Mouse (Mus musculus): ENCODE results near the gene Celsr2. TPM values are rescaled to one million over a fixed set of nuclear protein-coding genes. Genes with fewer than 3 reads are reported as not detected.

Gene Celsr2
- polyA plus RNA-seq, 1 experiment from 2014 or later: 4.9 TPM

DNA sequence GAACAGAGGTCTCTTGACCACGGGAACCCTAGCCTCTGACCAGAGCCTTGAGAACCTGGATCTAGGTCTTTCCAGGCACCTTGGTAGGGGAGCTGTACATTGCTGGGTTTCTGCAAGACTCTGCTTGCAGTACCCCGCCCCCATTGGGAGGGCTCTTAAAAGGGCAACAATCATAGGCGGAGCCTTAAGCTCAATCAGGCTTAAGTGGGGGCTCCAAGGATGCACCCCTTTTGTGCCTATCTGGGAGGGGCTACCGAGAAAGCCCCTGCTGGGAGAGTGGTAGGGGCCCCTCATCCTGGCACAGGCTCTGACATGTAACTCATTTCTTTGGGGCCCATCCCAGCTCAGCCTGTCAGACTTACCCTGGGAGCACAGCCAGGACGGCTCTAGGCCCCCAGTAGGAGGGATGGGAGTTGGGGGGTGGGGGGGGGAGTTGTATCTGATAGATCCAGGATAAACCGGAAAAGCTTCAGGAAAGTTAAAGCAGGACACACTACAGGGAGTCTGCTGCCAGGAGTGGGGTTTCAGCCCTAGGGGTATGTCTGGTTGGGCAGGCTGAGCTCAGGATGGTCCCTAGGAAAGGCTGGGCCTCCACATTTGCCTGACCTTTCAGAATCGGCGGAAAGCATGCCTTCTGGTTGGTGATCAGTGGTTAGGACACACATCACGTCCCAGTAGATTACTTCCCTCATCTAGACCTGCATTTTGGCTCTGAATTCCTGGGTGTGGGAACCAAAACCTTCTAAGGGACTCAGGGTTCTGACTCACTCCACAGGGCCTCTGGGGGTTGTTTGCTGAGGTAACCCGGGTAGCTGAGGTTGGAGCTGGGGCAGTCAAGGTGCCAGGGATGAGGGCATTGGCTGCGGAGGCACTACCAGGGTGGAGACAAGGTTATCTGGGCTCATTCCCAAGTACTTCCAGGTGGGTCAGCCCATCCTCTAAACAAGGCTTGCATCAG lies 8.8 kb upstream of the Celsr2 start:
- no peak overlapping the region for H3K4me2 ChIP-seq (ENCODE audit: low read depth, severe bottlenecking)
- 18% methylated on average over 11 of the region's 11 CpGs for WGBS
- peaks cover 20% of the 10 kb centered on the region for H3K36me3 ChIP-seq (ENCODE audit: control insufficient read depth, insufficient read depth, low read length)
- no peak overlapping the region for H3K9ac ChIP-seq (ENCODE audit: low read length)
- peak; percentile 59; the same call in 1 of the 2 replicates for ATAC-seq (ENCODE audit: insufficient number of reproducible peaks, low FRiP score, low TSS enrichment, low read depth)
- H3K27me3 ChIP-seq (ENCODE audit: control insufficient read depth, insufficient read depth, low read length): no peaks in the 10 kb centered on the region
- H3K27ac ChIP-seq (replicated peaks; ENCODE audit: low read depth, low read length): no peak overlapping the region
- DNase-seq (ENCODE audit: low spot score): peak; percentile 59
- H3K4me1 ChIP-seq (ENCODE audit: control insufficient read depth, insufficient read depth, low read length): peaks cover 7% of the 10 kb centered on the region
- H3K9me3 ChIP-seq (ENCODE audit: control insufficient read depth, low read length): no peaks in the 10 kb centered on the region
- H3K4me3 ChIP-seq (ENCODE audit: low read depth, low read length): no peak overlapping the region

DNA sequence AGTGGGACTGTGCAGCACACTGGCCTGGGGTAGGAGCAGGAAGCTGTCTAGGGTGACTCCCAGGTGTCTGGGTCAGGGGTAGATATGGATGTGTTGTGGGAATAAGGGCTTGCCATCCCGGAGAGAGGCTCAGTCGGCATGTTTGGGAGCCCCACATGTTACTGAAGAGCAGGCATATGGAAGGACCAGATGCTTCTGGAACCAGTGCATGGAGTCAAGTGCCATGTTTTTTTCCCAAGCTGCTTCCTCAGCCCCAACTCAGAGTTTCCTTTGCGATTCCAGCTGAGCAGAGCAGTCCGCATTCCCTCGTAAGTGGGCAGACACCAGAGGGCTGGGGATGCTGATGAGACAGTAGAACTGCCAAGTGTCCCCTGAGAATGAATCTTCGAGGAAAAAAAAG lies 7.7 kb upstream of the Celsr2 start:
- no peak for DNase-seq (ENCODE audit: low spot score)
- Histone ChIP-seq H3K27me3 (ENCODE audit: control insufficient read depth, insufficient read depth, low read length) (no peaks in the 10 kb centered on the region), H3K9me3 (ENCODE audit: control insufficient read depth, low read length) (no peaks in the 10 kb centered on the region), H3K27ac (replicated peaks; ENCODE audit: low read depth, low read length) (no peak overlapping the region), H3K4me1 (ENCODE audit: control insufficient read depth, insufficient read depth, low read length) (peaks cover 7% of the 10 kb centered on the region), H3K36me3 (ENCODE audit: control insufficient read depth, insufficient read depth, low read length) (peaks cover 11% of the 10 kb centered on the region), H3K4me3 (ENCODE audit: low read depth, low read length) (no peak overlapping the region), H3K4me2 (ENCODE audit: low read depth, severe bottlenecking) (no peak overlapping the region), H3K9ac (ENCODE audit: low read length) (no peak overlapping the region)
- no peak for ATAC-seq (ENCODE audit: insufficient number of reproducible peaks, low FRiP score, low TSS enrichment, low read depth)
- whole genome bisulfite sequencing: 54% methylated on average over 6 of the region's 6 CpGs

GRCm38 (mm10) chr3:108415831-108416223 lies 475 bp upstream of the Celsr2 start:
- H3K9me3 ChIP-seq (ENCODE audit: control insufficient read depth, low read length): no peaks in the 10 kb centered on the region
- WGBS: under 1% methylated on average over 48 of the region's 48 CpGs

GRCm38 (mm10) chr3:108413634-108414360 lies 1.6 kb downstream of the Celsr2 start:
- DNase-seq (ENCODE audit: low spot score) (no peak), ATAC-seq (ENCODE audit: insufficient number of reproducible peaks, low FRiP score, low TSS enrichment, low read depth) (no peak)
- 0 out of 2 replicates have a peak, but pooled peaks cover 3% of the 10 kb centered on the region for H3K4me1 ChIP-seq (ENCODE audit: control insufficient read depth, insufficient read depth, low read length)
- no peak overlapping the region for H3K27ac ChIP-seq (replicated peaks; ENCODE audit: low read depth, low read length)
- H3K9ac ChIP-seq (ENCODE audit: low read length): no peak overlapping the region
- H3K4me2 ChIP-seq (ENCODE audit: low read depth, severe bottlenecking): no peak overlapping the region
- peaks cover 3% of the 10 kb centered on the region; the same call in 1 of the 2 replicates for H3K36me3 ChIP-seq (ENCODE audit: control insufficient read depth, insufficient read depth, low read length)
- H3K4me3 ChIP-seq (ENCODE audit: low read depth, low read length): no peak overlapping the region
- WGBS: 96% methylated on average over 35 of the region's 35 CpGs
- no peaks in the 10 kb centered on the region for H3K9me3 ChIP-seq (ENCODE audit: control insufficient read depth, low read length)
- H3K27me3 ChIP-seq (ENCODE audit: control insufficient read depth, insufficient read depth, low read length): peaks cover 6% of the 10 kb centered on the region

More at GRCm38 (mm10) chr3:108415831-108416223, 475 bp upstream of the Celsr2 start:
- peak; percentile 59; the same call in 1 of the 2 replicates for ATAC-seq (ENCODE audit: insufficient number of reproducible peaks, low FRiP score, low TSS enrichment, low read depth)
- Histone ChIP-seq H3K27me3 (ENCODE audit: control insufficient read depth, insufficient read depth, low read length) (peaks cover 6% of the 10 kb centered on the region), H3K36me3 (ENCODE audit: control insufficient read depth, insufficient read depth, low read length) (peaks cover 3% of the 10 kb centered on the region; the same call in 1 of the 2 replicates), H3K9ac (ENCODE audit: low read length) (peak overlapping the region; percentile 65), H3K27ac (replicated peaks; ENCODE audit: low read depth, low read length) (no peak overlapping the region), H3K4me2 (ENCODE audit: low read depth, severe bottlenecking) (peak overlapping the region; percentile 99), H3K4me1 (ENCODE audit: control insufficient read depth, insufficient read depth, low read length) (0 out of 2 replicates have a peak, but pooled peaks cover 3% of the 10 kb centered on the region), H3K4me3 (ENCODE audit: low read depth, low read length) (peak overlapping the region; percentile 71)
- DNase-seq (ENCODE audit: low spot score): peak; percentile 88

DNA sequence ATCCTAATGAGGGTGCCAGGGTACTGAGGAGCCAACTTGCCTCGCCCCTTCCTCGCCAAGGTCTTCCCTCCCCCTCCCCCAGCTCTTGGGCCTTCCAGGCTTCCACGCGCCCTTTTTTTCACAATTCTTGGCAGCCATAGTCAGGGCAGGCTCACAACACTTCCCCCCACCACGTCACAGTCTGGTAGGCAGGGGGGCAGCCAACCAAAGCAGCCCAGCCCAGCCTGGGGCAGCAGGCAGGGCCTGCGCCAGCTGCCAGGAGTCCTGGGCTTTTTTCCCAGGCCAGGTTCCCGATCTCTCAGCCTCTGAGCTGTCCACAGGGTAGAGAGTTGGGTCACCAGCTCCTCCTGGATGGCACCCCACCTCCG lies 3.6 kb downstream of the Celsr2 start:
- DNase-seq (ENCODE audit: low spot score) (no peak), ATAC-seq (ENCODE audit: insufficient number of reproducible peaks, low FRiP score, low TSS enrichment, low read depth) (no peak)
- Histone ChIP-seq H3K27ac (replicated peaks; ENCODE audit: low read depth, low read length) (no peak overlapping the region), H3K4me2 (ENCODE audit: low read depth, severe bottlenecking) (no peak overlapping the region), H3K36me3 (ENCODE audit: control insufficient read depth, insufficient read depth, low read length) (peaks cover 3% of the 10 kb centered on the region; the same call in 1 of the 2 replicates), H3K9me3 (ENCODE audit: control insufficient read depth, low read length) (no peaks in the 10 kb centered on the region), H3K9ac (ENCODE audit: low read length) (no peak overlapping the region), H3K4me3 (ENCODE audit: low read depth, low read length) (no peak overlapping the region), H3K4me1 (ENCODE audit: control insufficient read depth, insufficient read depth, low read length) (0 out of 2 replicates have a peak, but pooled peaks cover 3% of the 10 kb centered on the region), H3K27me3 (ENCODE audit: control insufficient read depth, insufficient read depth, low read length) (peaks cover 6% of the 10 kb centered on the region)
- WGBS: 82% methylated on average over 8 of the region's 8 CpGs

DNA sequence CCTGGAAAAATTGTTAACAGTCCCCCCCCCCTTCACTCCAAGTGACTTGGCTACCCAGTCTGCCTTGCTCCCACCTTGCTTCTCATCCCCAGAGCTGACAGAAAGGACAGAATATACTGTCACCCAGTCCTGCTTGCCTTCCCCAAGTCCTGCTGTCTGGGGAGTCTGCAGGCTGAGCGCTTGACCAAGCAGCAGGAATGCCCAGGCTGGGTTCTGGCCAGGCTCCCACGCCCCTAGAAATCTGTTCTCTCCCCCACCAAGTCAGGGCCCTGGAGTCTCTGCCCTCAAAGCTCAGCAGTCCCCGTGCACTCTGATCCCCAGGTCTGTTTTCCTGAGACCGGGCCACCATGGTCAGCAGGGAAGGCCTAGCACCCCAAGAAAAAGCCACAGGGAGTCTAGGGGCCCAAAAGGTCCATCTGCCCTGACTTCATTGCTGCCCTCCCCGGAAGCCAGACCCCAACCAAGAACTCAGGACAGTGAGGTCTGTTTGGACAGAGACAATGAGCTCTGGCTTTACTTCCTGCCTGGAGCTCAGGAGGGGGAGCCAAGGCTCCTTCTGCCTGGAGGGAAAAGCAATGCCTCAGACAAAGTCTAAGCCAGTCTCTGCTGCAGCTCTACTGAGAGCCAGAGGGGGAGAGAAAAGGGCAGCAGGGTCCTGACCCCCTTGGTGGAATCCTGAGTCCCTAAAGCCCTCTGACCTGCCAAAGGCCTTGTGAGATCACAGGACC lies 4.2 kb downstream of the Celsr2 start:
- 66% methylated on average over 5 of the region's 5 CpGs for WGBS
- Histone ChIP-seq H3K9ac (ENCODE audit: low read length) (no peak overlapping the region), H3K9me3 (ENCODE audit: control insufficient read depth, low read length) (no peaks in the 10 kb centered on the region), H3K4me3 (ENCODE audit: low read depth, low read length) (no peak overlapping the region), H3K36me3 (ENCODE audit: control insufficient read depth, insufficient read depth, low read length) (peaks cover 3% of the 10 kb centered on the region; the same call in 1 of the 2 replicates), H3K4me1 (ENCODE audit: control insufficient read depth, insufficient read depth, low read length) (0 out of 2 replicates have a peak, but pooled peaks cover 3% of the 10 kb centered on the region), H3K27ac (replicated peaks; ENCODE audit: low read depth, low read length) (no peak overlapping the region), H3K27me3 (ENCODE audit: control insufficient read depth, insufficient read depth, low read length) (peaks cover 1% of the 10 kb centered on the region), H3K4me2 (ENCODE audit: low read depth, severe bottlenecking) (no peak overlapping the region)
- ATAC-seq (ENCODE audit: insufficient number of reproducible peaks, low FRiP score, low TSS enrichment, low read depth) (no peak), DNase-seq (ENCODE audit: low spot score) (no peak)

DNA sequence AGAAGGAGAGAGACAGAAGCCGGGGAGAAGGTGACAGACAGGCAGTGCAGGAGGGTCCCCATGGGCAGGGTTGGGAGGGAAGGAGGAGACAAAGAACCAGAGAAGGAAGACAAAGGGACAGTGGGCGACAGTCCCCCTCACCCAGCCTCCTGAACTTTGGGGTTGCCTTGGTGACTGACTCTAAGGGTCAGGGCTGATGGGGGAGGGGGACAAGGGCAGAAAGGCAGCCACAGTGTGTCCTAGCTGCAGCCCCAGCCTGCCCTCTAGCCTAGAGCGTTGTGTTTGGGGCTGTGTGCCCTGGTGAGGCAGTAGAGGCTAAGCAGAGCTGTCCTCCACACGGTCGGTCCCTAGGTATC lies 5.0 kb downstream of the Celsr2 start:
- H3K4me2 ChIP-seq (ENCODE audit: low read depth, severe bottlenecking): no peak overlapping the region
- ATAC-seq (ENCODE audit: insufficient number of reproducible peaks, low FRiP score, low TSS enrichment, low read depth) (no peak), DNase-seq (ENCODE audit: low spot score) (no peak)
- WGBS: 40% methylated on average over 5 of the region's 5 CpGs
- no peak overlapping the region for H3K4me3 ChIP-seq (ENCODE audit: low read depth, low read length)
- H3K9ac ChIP-seq (ENCODE audit: low read length): no peak overlapping the region; the same call in 1 of the 2 replicates
- no peaks in the 10 kb centered on the region for H3K27me3 ChIP-seq (ENCODE audit: control insufficient read depth, insufficient read depth, low read length)
- H3K27ac ChIP-seq (replicated peaks; ENCODE audit: low read depth, low read length): no peak overlapping the region
- no peaks in the 10 kb centered on the region for H3K9me3 ChIP-seq (ENCODE audit: control insufficient read depth, low read length)
- 0 out of 2 replicates have a peak, but pooled peaks cover 2% of the 10 kb centered on the region for H3K4me1 ChIP-seq (ENCODE audit: control insufficient read depth, insufficient read depth, low read length)
- H3K36me3 ChIP-seq (ENCODE audit: control insufficient read depth, insufficient read depth, low read length): peaks cover 3% of the 10 kb centered on the region; the same call in 1 of the 2 replicates
